Mouse (Mus musculus) monocyte, adult 5-6 weeks (primary cell): ENCODE measurements around the gene Ces1b. TPM values are rescaled to one million over a fixed set of nuclear protein-coding genes. Genes with fewer than 3 reads are reported as not detected.

Source experiments
- ATAC-seq: fragments of 153-309, 156-312 bp; replicated peaks from 2 replicates; pipeline ENCODE4 v1.8.0; 2017; ENCODE audit warnings: mild to moderate bottlenecking; ENCODE audit not compliant: low TSS enrichment, insufficient number of reproducible peaks, severe bottlenecking, poor library complexity, low FRiP score
- total RNA-seq: library from RNA; stranded (forward); fragments of 200-1000, 200-491, 200-594 nt; gene quantifications from 3 replicates; pipeline ENCODE4 v1.2.3, GENCODE M21; 2017

Gene Ces1b
- not detected in 3 replicates for total RNA-seq

GRCm38 (mm10) chr8:93079887-93080286 is at the start of gene Ces1b:
TSS of gene Ces1b (minus strand) at chr8:93080017.
- ATAC-seq = no peak

- no peak for ATAC-seq
Observed at GRCm38 (mm10) chr8:93126476-93126875, 46.7 kb upstream of the Ces1b start.

- no peak for ATAC-seq
Observed at GRCm38 (mm10) chr8:93122005-93122404, 42.2 kb upstream of the Ces1b start.

- no peak for ATAC-seq
Observed at GRCm38 (mm10) chr8:93095376-93095775, 15.6 kb upstream of the Ces1b start.

GRCm38 (mm10) chr8:93091324-93091723 is 11.5 kb upstream of the Ces1b start:
- no peak for ATAC-seq

- ATAC-seq = no peak
Observed at GRCm38 (mm10) chr8:93088686-93089122, 8.9 kb upstream of the Ces1b start.

- no peak for ATAC-seq
Observed at GRCm38 (mm10) chr8:93088193-93088592, 8.4 kb upstream of the Ces1b start.

GRCm38 (mm10) chr8:93075251-93075650 is 4.6 kb downstream of the Ces1b start:
- ATAC-seq = no peak

GRCm38 (mm10) chr8:93063416-93064117 is 16.2 kb downstream of the Ces1b start:
- ATAC-seq = no peak

GRCm38 (mm10) chr8:93059185-93059584 is 20.6 kb downstream of the Ces1b start:
- ATAC-seq = no peak

- no peak for ATAC-seq
Observed at GRCm38 (mm10) chr8:93055238-93055637, 24.6 kb downstream of the Ces1b start.

GRCm38 (mm10) chr8:93048510-93049416 is 31.1 kb downstream of the Ces1b start:
- no peak for ATAC-seq

GRCm38 (mm10) chr8:93048092-93048491 is 31.7 kb downstream of the Ces1b start, which contains the start of gene Ces1a:
TSS of gene Ces1a (minus strand) at chr8:93048192.
- no peak for ATAC-seq

GRCm38 (mm10) chr8:93043083-93043482 is 36.7 kb downstream of the Ces1b start:
- ATAC-seq = no peak

- no peak for ATAC-seq
Observed at GRCm38 (mm10) chr8:93040776-93041567, 38.8 kb downstream of the Ces1b start.

- no peak for ATAC-seq
Observed at GRCm38 (mm10) chr8:93040256-93040655, 39.6 kb downstream of the Ces1b start.

- ATAC-seq = no peak
Observed at GRCm38 (mm10) chr8:93038831-93039230, 41.0 kb downstream of the Ces1b start.

- ATAC-seq = no peak
Observed at GRCm38 (mm10) chr8:93030664-93031063, 49.2 kb downstream of the Ces1b start.

- ATAC-seq = no peak
Observed at GRCm38 (mm10) chr8:93021738-93022137, 58.1 kb downstream of the Ces1b start.
